Mouse (Mus musculus) activated CD4-positive, CD25-positive, alpha-beta regulatory T cell, adult 4 months (primary cell): ENCODE measurements around the gene C1s1. TPM values are rescaled to one million over a fixed set of nuclear protein-coding genes. Genes with fewer than 3 reads are reported as not detected.
"Not testable (repeated sequence)": the region's sequence is repeated elsewhere in the genome, so short reads cannot be mapped to it uniquely, and the experiment has no call there.

ENCODE experiments used
- ATAC-seq: one replicate; pipeline ENCODE4 v1.8.0; 2017
- polyA plus RNA-seq, 2 experiments: library from polyadenylated mRNA; unstranded; fragments of 100-300 nt; shearing (Covaris generic); gene quantifications; one replicate each; pipeline ENCODE4 v1.2.1; 2017

C1s1 gene
- not detected for polyA plus RNA-seq

- ATAC-seq: not testable (repeated sequence)
Measured at GRCm38 (mm10) chr6:124542284-124542683, at the start of gene C1s1. C1s1 (minus strand) TSS chr6:124542359.

DNA sequence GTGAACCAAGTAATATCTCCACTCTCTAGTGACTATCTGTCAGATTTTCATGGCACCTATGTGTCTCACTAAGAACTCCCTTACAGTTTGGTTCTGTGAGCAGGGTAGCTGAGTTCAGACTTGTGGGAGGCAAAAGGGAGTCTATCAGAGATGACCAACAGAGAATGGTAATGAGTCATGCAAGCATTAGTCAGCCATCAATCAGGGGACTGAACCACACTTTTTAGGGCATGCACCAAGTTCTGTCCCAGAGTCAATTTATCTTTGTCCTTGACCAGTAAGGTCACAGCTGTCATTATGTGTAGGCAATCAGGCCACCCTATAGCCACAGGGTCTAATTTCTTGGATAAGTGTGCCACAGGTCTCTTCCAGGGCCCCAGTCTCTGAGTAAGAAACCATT, 46.6 kb upstream of the C1s1 start:
- no peak for ATAC-seq

DNA sequence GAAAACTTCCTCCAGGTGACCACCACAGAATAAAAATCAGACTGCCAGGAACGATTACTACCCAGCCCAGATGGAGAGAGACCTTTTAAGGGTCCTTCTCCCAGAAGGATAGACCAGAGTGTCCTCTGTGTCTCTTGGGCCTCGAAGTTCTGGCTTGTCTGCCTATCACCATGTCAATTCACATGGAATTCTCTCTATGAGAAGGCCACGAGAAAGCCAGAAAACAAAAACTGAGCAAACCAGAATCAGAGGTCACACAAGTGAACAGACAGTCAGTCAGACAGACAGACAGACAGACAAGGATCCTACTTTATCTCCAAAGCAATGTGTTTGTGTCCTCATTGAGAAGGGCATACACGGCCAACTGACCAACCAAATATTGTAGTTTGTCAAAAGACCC, 44.1 kb upstream of the C1s1 start:
- no peak for ATAC-seq

DNA sequence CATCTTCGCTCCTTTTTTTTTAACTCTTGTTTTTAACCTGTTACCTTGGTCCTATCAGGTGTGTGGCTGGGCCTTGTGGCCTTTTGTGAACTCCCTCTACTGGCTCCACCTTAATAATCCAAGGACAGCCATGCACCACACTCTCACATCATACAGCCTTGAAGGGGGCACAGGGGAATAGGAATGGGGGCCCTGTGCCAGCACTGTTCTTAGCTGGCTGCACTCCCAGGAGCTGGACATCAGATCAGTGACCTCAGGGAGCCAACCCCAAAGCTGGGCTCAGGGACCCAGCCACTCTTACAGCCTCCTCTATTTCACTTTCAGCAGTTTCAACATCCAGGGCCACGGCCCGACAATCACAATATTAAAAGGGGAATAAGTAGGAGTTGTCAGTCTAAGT, 43.6 kb upstream of the C1s1 start:
- ATAC-seq: no peak

DNA sequence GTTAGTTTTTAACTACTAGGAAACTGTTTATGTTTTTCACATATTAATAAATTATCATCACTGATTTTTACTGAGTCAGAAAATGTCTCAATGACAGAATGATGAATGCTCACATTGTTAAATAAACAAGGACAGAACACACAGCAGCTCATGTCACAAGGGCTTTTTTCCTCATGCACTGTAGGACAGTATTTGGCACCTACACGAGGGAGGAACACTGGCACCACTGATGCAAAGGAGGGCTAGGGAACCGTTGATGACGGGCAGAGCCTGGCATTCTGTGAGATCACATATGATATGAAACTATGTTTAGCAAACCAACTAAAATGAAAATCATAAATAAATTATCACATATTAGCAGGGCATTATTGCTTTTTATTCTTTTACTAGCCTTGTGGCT, 42.8 kb upstream of the C1s1 start:
- no peak for ATAC-seq

DNA sequence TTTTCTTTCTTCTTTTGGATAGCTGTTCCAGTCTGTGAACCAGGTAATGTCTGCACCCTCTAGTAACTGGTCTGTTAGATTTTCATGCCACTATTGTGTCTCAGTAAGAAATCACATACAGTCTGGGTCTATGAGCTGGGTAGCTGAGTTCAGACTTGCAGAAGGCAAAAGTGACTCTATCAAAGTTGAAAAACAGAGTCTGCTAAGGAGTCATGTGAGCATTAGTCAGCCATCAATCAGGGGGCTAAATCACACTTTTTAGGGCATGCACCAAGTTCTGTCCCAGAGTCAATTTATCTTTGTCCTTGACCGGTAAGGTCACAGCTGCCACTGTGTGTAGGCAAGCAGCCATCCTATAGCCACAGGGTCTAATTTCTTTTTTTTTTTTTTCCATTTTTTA, 40.1 kb upstream of the C1s1 start:
- no peak for ATAC-seq

DNA sequence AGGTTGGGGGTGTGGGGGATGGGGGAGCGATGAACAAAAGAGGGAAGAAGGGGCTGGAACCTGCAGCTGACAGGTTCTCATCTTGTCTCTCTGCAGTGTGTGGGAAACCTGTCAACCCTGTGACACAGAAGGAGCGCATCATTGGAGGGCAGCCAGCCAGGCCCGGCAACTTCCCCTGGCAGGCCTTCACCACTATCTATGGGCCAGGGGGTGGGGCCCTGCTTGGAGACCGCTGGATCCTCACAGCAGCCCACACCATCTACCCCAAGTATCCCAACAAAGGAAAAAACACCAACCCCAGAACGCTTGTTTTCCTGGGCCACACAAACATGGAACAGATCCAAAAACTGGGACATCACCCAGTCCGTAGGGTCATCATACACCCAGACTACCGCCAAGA, 38.0 kb upstream of the C1s1 start:
- not testable (repeated sequence) for ATAC-seq

GRCm38 (mm10) chr6:124575155-124575678, 33.1 kb upstream of the C1s1 start:
- ATAC-seq: not testable (repeated sequence)

DNA sequence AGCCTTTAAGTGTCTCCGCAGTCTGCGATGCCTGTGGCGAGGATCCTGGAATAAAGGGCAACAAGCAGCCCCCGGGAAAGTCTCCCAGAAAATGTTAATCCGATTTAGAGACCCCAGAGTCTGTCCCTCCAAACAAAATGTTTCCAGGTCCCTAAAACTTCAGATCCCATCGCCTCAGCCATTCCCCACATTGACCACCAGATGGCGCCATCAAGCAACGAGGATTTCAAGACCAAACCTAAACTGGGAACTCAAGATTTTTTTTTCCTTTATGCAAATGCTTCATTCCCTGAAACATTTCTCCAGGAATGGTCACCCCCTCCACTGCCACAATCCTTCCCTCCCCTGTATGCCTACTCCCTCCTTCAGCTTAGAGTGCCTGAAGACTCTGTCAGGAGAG, 27.9 kb upstream of the C1s1 start, which contains the start of gene C1rb:
Gene C1rb (plus strand): TSS at position 269 of the 400 bp plus-strand sequence.
- ATAC-seq: no peak

DNA sequence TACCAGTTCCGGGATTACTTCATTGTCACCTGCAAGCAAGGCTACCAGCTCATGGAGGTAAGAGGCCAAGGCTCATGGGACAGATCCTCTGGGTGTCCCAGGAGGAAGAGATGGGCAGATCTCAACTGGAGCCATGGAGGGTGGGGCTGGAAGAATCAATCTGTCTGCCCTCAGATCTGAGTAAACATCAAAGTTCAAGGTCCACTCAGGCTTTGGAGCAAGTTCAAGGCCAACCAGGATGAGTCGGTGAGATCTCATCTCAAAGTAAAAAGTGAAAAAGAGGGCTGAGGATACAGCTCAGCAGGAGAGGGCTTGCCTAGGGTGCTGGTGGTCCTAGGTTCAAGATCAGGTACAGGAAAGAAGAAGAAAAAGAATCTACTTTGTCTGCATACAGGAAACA, 19.5 kb upstream of the C1s1 start:
- ATAC-seq: not testable (repeated sequence)

DNA sequence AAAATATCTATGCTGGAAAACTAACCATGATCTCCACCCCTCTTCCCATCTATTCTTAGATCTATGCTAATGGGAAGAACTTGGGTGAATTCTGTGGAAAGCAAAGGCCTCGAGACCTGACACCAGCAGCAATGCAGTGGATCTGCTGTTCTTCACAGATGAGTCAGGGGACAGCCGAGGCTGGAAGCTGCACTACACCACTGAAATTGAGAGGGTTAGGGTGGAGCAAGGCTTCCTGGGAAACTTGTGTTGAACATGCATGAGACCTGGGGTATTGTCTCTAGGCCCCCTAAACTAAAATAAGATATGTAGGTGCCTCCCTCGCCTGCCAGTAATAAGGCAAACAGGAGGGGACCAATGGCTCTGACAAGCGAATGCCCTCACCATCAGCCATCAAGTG, 19.0 kb upstream of the C1s1 start:
- not testable (repeated sequence) for ATAC-seq

DNA sequence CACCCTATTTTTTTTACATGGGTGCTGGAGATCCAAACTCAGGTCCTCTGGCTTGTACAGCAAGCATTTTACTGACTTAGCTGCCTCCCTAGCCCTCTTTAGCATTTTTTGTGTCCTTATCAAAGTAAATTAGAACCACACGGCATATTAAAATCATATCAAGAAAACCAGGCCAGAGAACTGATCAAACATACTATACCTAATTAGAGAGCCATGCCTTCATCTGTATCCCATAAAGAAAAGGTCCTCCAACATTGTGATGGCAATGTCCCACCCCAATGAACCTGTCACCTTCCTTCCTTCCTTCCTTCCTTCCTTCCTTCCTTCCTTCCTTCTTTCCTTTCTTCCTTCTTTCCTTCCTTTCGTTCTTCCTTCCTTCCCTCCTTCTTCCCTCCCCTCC, 13.8 kb upstream of the C1s1 start:
- not testable (repeated sequence) for ATAC-seq

DNA sequence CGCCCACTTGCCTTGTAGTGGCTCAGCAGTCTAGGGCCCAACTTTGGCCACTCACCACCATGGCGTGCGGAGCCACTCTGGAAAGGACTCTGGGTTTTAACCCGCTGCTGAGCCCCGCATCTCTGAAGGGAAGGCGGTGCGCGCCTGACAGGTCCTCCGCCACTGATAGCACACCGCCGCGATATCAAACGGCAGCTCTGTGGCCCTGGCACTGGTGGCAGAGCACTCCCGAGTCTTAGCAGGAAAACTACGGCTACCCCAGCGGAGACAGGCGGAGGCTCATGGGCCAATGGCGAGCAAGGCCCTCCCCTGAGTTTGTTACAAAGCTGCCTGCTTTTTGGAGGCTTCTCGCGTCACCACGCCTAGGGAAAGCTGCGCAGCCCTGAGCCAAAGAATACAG, 10.6 kb upstream of the C1s1 start:
- no peak for ATAC-seq

- no peak for ATAC-seq
Measured at GRCm38 (mm10) chr6:124549023-124549550, 6.9 kb upstream of the C1s1 start.

GRCm38 (mm10) chr6:124547979-124548378, 5.8 kb upstream of the C1s1 start:
- ATAC-seq: not testable (repeated sequence)

DNA sequence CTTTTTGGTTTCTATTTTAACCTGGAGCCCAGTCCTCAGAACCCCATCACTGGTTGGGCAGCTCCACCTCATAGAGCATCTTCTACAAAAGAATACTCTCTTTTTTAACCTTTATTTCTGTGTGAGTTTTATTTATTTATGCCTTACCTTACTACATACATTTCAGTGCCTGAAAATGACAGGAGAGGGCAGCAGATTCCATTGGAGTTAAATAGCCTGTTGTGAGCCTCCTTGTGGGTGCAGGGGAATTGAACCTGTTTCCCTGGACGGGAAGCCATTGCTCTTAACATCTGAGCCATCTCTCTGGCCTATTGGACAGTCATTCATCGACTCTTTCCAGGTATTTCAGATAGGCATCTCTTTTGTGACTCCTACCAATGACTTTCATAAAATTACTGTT, 3.3 kb upstream of the C1s1 start:
- ATAC-seq: no peak

DNA sequence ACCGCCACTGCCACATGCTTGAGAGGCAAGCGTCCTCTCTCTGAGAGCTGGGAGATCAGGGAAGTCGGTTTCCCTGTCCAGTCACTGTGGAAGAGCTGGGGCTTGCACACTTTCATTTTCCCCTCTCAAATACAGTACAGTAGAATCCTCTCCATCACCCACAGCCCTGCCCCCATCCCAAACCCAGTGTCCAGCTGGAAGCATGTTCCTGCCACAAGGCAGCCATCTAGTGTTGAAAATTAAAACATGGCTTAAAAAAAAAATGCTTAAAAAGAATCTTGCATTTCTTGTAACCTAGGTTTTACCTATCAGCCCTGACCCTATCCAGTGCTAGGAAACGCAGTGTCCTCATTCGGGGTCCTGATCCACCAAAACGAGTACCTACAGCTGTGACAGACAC, 2.3 kb upstream of the C1s1 start:
- ATAC-seq: no peak

DNA sequence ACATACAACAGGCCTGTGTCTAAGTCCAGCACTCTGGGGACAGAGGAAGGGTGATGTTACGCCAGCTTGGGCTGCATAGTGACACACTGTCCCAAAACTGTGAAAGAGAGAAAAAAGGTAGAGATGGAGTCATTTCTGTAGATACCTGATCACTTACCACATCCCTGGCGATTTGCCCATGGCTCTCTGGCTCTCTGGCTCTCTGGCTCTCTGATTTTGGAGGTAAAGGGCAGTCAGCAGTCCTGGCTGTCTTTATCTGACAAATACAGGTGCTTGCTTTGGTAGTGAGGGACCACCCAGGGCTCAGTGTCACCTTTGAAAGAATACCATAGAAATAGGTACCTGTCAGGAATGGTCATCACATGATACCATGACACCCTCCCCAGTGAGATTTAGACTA, 983 bp downstream of the C1s1 start:
- not testable (repeated sequence) for ATAC-seq

DNA sequence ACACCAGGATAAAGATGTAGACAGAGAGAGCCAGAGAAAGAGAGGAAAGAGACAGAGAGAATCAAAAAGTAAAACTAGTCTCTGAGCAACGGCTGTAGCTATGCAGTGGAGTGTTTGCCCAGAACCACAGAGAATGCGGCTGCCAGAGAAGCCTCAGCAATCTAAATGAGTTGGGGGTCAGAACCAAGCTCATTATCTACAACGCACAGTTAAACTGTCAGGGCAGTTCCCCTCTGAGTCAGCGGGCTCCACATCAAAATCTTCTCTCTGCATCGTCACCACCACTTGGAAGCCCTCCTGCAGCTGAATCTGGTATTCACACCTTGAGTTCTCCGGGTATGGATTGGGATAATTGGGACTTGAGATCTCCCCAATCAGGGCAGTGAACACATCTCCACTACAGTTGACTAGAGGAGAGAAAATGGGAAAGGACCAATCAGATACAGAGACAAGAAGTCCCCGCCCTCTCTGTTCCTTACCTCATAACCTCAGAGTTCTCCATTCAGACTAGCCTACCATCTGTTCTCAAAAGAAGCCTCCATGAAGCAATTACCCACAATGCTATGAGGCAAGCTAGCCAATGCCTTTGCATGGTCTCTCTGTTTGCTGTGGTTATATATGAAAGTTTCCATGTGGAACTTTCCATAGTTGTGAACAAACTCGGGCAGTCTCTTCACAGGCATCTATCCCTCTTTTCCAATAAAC, 5.9 kb downstream of the C1s1 start:
- ATAC-seq: not testable (repeated sequence)

- no peak for ATAC-seq
Measured at GRCm38 (mm10) chr6:124531077-124531476, 11.1 kb downstream of the C1s1 start.

- ATAC-seq: no peak
Measured at GRCm38 (mm10) chr6:124527881-124528280, 14.3 kb downstream of the C1s1 start.

DNA sequence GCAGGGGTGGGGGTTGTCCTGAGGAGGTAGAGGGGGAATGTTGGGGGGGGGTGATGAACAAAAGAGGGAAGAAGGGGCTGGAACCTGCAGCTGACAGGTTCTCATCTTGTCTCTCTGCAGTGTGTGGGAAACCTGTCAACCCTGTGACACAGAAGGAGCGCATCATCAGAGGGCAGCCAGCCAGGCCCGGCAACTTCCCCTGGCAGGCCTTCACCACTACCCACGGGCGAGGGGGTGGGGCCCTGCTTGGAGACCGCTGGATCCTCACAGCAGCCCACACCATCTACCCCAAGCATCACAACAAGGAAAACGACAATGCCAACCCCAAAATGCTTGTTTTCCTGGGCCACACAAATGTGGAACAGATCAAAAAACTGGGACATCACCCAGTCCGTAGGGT, 20.1 kb downstream of the C1s1 start:
- ATAC-seq: not testable (repeated sequence)

GRCm38 (mm10) chr6:124517733-124518132, 24.4 kb downstream of the C1s1 start:
- not testable (repeated sequence) for ATAC-seq

DNA sequence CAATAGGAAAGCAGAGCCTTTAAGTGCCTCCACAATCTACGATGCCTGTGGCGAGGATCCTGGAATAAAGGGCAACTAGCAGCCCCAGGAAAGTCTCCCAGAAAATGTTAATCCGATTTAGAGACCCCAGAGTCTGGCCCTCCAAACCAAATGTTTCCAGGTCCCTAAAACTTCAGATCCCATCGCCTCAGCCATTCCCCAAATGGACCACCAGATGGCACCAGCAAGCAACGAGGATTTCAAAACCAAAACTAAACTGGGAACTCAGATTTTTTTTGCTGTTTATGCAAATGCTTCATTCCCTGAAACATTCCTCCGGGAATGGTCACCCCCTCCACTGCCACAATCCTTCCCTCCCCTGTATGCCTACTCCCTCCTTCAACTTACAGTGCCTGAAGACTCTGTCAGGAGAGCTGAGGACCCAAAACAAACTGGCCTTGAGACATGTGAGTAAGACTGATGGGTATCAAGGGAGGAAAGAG, 29.8 kb downstream of the C1s1 start, which contains the start of gene C1ra:
Gene C1ra (plus strand): TSS at position 51 of the 482 bp plus-strand sequence.
- ATAC-seq: no peak
